Mouse (Mus musculus) neural tube, embryonic 14.5 days (tissue): ENCODE results near the gene Olfr985. TPM values are rescaled to one million over a fixed set of nuclear protein-coding genes. Genes with fewer than 3 reads are reported as not detected.

Source experiments
- ATAC-seq: fragments of 200-750 bp; cut with Nextera tagmentation; 2 replicates; pipeline ENCODE4 v1.8.0; 2017; ENCODE audit warnings: low read depth, mild to moderate bottlenecking, moderate TSS enrichment, moderate library complexity
- H3K27ac ChIP-seq: fragments of 300-500 bp; sonication (generic); 2 replicates; pipeline ENCODE4 v1.5.1; 2014; ENCODE audit warnings: low read depth, mild to moderate bottlenecking, control low read depth, low read length, moderate library complexity, mixed read lengths
- H3K27me3 ChIP-seq: fragments of 300-500 bp; sonication (generic); 2 replicates; pipeline ENCODE4 v1.6.1; 2014; ENCODE audit warnings: low read length; ENCODE audit not compliant: control insufficient read depth, insufficient read depth
- H3K36me3 ChIP-seq: fragments of 300-500 bp; sonication (generic); 2 replicates; pipeline ENCODE4 v1.6.1; 2014; ENCODE audit warnings: low read length, mixed read lengths; ENCODE audit not compliant: control insufficient read depth, insufficient read depth
- H3K4me1 ChIP-seq: fragments of 300-500 bp; sonication (generic); 2 replicates; pipeline ENCODE4 v1.6.1; 2014; ENCODE audit warnings: low read length; ENCODE audit not compliant: control insufficient read depth, insufficient read depth
- H3K4me2 ChIP-seq: fragments of 300-500 bp; sonication (generic); 2 replicates; pipeline ENCODE4 v1.6.1; 2014; ENCODE audit warnings: mild to moderate bottlenecking, low read depth, low read length, control low read depth
- H3K4me3 ChIP-seq: fragments of 300-500 bp; sonication (generic); 2 replicates; pipeline ENCODE4 v1.5.1; 2014; ENCODE audit warnings: low read depth, low read length, control low read depth, mixed read lengths
- H3K9ac ChIP-seq: fragments of 300-500 bp; sonication (generic); replicated peaks from 2 replicates; pipeline ENCODE4 v1.6.1; 2014; ENCODE audit warnings: low read depth, mild to moderate bottlenecking, control low read depth, low read length, mixed read lengths
- H3K9me3 ChIP-seq: fragments of 300-500 bp; sonication (generic); 2 replicates; pipeline ENCODE4 v1.6.1; 2016; ENCODE audit warnings: low read length; ENCODE audit not compliant: control insufficient read depth
- WGBS: fragments of 180-500 bp; shearing (Covaris S2); extraction: QIAGEN DNeasy Blood & Tissue Kit; methylation state at CpG from one replicate; pipeline ENCODE4 v1.1.7; 2014; 5-methylcytosine and 5-hydroxymethylcytosine counted together
- polyA plus RNA-seq: library from polyadenylated mRNA; unstranded; fragments of >200 nt; fragmentation: Nextera tagmentation; extraction: Ambion mirVana; gene quantifications from 2 replicates; pipeline ENCODE4 v1.2.1, GENCODE M21; 2014

Gene Olfr985
- polyA plus RNA-seq, 1 experiment from 2014 or later, result not detected

- Histone ChIP-seq H3K4me3 (no peak overlapping the region), H3K27ac (no peak overlapping the region), H3K36me3 (no peaks in the 10 kb centered on the region), H3K4me2 (no peak overlapping the region), H3K27me3 (no peaks in the 10 kb centered on the region), H3K9ac (no peak overlapping the region), H3K9me3 (no peaks in the 10 kb centered on the region), H3K4me1 (no peaks in the 10 kb centered on the region)
- WGBS, result 66% methylated on average over 10 of the region's 10 CpGs
- ATAC-seq, result no peak
Observed at GRCm38 (mm10) chr9:40116645-40117286, 13.2 kb downstream of the Olfr985 start.

GRCm38 (mm10) chr9:40114106-40114505 is 15.9 kb downstream of the Olfr985 start, which contains the start of gene Olfr984:
TSS of gene Olfr984 (minus strand) at chr9:40114206.
- H3K27ac ChIP-seq, result no peak within 1 kb of the TSS
- no peaks in the 10 kb centered on the region for H3K4me1 ChIP-seq
- no peaks in the 10 kb centered on the region for H3K9me3 ChIP-seq
- no peak within 1 kb of the TSS for H3K9ac ChIP-seq
- ATAC-seq, result no peak
- H3K36me3 ChIP-seq, result no peaks in the 10 kb centered on the region
- no peaks in the 10 kb centered on the region for H3K27me3 ChIP-seq
- H3K4me2 ChIP-seq, result no peak within 1 kb of the TSS
- H3K4me3 ChIP-seq, result no peak within 1 kb of the TSS
- 83% methylated on average over 2 of the region's 2 CpGs for WGBS

GRCm38 (mm10) chr9:40094769-40095168 is 35.2 kb downstream of the Olfr985 start:
- Histone ChIP-seq H3K9me3 (no peaks in the 10 kb centered on the region), H3K36me3 (no peaks in the 10 kb centered on the region), H3K9ac (no peak overlapping the region), H3K4me1 (no peaks in the 10 kb centered on the region), H3K4me3 (no peak overlapping the region), H3K27me3 (no peaks in the 10 kb centered on the region), H3K4me2 (no peak overlapping the region), H3K27ac (no peak overlapping the region)
- ATAC-seq, result no peak
- WGBS, result 71% methylated on average over 3 of the region's 3 CpGs

- no peaks in the 10 kb centered on the region for H3K36me3 ChIP-seq
- ATAC-seq, result no peak
- H3K4me1 ChIP-seq, result no peaks in the 10 kb centered on the region
- H3K27ac ChIP-seq, result no peak within 1 kb of the TSS
- H3K27me3 ChIP-seq, result no peaks in the 10 kb centered on the region
- WGBS, result 87% methylated on average over 2 of the region's 2 CpGs
- H3K4me3 ChIP-seq, result no peak within 1 kb of the TSS
- no peak within 1 kb of the TSS for H3K4me2 ChIP-seq
- H3K9ac ChIP-seq, result no peak within 1 kb of the TSS
- no peaks in the 10 kb centered on the region for H3K9me3 ChIP-seq
Observed at GRCm38 (mm10) chr9:40093495-40093894, 36.5 kb downstream of the Olfr985 start, which contains the start of gene Olfr983. TSS of gene Olfr983 (minus strand) at chr9:40093595.

Other genes starting within 250 kb of the Olfr985 start
- not detected in 2 replicates for gene Olfr229, start 222.8 kb downstream of the Olfr985 start, polyA plus RNA-seq
- not detected in 2 replicates for gene Olfr974, start 192.7 kb downstream of the Olfr985 start, polyA plus RNA-seq
- gene Olfr975, start 178.1 kb downstream of the Olfr985 start, polyA plus RNA-seq, result 0.09 TPM in 1 of 2 replicates, not detected in the other
- not detected in 2 replicates for gene Olfr976, start 169.1 kb downstream of the Olfr985 start, polyA plus RNA-seq
- not detected in 2 replicates for gene Olfr978, start 138.1 kb downstream of the Olfr985 start, polyA plus RNA-seq
- gene Olfr979, start 126.7 kb downstream of the Olfr985 start, polyA plus RNA-seq, result not detected in 2 replicates
- not detected in 2 replicates for gene Olfr980, start 120.6 kb downstream of the Olfr985 start, polyA plus RNA-seq
- not detected in 2 replicates for gene Olfr981, start 108.7 kb downstream of the Olfr985 start, polyA plus RNA-seq
- gene Olfr982, start 56.4 kb downstream of the Olfr985 start, polyA plus RNA-seq, result not detected in 2 replicates
- gene Olfr983, start 36.6 kb downstream of the Olfr985 start, polyA plus RNA-seq, result not detected in 2 replicates
- gene Olfr984, start 16.0 kb downstream of the Olfr985 start, polyA plus RNA-seq, result not detected in 2 replicates
- not detected in 2 replicates for gene Tmem225, start 17.9 kb upstream of the Olfr985 start, polyA plus RNA-seq
- gene Olfr986, start 50.7 kb upstream of the Olfr985 start, polyA plus RNA-seq, result 0.10 TPM in 1 of 2 replicates, not detected in the other
- gene Zfp202, start 62.1 kb upstream of the Olfr985 start, polyA plus RNA-seq, result 11.7 and 13.4 TPM in 2 replicates
- 186 and 193 TPM in 2 replicates for gene Scn3b, start 139.0 kb upstream of the Olfr985 start, polyA plus RNA-seq